Mouse (Mus musculus): ENCODE results near the gene Rhebl1. TPM values are rescaled to one million over a fixed set of nuclear protein-coding genes. Genes with fewer than 3 reads are reported as not detected.

Rhebl1 gene
- 14.3 to 22.0 TPM (median 18.0 TPM) in 4 replicates for total RNA-seq (2023)

DNA sequence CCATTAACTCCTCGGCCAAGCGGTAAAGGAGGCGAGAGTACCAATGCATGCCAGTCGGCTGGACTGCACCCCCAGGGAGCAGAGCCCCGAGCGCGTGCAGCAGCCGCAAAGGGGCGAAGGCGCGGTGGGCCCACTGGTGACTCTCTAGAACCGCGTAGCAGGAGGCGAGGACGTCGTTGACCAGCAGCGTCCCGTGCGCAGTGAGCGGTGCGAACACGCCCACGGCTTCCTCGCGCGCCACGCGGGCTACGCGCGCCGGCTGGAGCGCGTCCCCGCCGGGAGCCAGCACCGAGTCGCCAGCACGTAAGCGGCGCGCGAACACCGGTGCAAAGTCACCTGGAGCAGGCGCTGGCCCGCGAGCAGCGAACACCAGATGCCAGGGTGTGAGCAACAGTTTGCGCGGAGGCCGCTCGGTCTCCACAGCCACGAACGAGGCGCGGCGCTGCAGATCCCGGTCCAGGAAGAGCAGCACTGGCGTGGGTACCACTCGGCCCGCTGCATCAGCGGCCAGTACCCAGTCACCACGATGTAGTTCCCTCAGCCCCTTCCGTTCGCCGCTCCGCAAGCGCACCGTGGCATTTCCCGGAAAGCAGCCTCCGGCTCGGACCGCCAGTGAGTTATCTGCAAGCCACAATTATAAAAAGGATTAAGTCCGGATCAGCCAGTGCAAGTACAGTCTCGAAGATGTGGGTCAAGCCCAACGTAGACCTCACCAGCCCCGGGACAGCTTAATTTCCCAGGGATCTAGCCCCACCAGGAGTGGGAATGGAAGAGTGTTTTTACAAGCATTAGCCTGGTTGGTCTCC lies at the start of gene Rhebl1:
Gene Rhebl1, minus strand, starts transcription at position 601 of the 806 bp plus-strand sequence.

DNA sequence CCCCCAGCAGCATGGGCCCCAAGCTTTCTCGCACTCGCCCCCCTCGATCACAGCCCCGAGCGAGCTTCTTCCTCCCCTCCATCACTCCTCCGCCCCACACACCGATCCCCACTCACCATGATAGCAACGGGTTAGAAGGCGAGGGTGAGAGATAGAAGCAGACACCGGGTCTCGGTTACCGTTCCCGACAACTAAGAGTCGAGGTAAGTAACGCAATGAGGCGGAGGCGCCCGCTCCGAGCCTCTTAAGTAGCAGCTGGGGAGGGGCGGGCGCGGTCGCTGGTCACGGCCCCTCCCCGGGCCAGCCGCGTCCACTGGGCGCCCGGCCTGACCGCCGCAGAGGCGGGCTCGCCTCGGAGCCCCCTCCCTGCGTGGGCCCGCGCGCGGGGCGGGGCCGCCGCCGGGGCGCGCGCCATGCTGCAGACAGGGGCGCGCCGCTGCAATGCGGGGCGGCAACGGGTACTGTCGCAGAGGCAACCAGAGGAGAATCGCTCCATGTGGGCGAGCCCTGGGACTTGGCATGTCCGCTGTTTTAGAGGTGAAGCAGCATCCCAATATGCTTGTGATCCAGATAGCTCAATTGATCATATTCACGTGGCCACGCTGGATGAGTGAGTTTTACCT lies 40.0 kb upstream of the Rhebl1 start, which contains the start of gene Tuba1b:
Gene Tuba1b, minus strand, starts transcription at position 349 of the 623 bp plus-strand sequence.

DNA sequence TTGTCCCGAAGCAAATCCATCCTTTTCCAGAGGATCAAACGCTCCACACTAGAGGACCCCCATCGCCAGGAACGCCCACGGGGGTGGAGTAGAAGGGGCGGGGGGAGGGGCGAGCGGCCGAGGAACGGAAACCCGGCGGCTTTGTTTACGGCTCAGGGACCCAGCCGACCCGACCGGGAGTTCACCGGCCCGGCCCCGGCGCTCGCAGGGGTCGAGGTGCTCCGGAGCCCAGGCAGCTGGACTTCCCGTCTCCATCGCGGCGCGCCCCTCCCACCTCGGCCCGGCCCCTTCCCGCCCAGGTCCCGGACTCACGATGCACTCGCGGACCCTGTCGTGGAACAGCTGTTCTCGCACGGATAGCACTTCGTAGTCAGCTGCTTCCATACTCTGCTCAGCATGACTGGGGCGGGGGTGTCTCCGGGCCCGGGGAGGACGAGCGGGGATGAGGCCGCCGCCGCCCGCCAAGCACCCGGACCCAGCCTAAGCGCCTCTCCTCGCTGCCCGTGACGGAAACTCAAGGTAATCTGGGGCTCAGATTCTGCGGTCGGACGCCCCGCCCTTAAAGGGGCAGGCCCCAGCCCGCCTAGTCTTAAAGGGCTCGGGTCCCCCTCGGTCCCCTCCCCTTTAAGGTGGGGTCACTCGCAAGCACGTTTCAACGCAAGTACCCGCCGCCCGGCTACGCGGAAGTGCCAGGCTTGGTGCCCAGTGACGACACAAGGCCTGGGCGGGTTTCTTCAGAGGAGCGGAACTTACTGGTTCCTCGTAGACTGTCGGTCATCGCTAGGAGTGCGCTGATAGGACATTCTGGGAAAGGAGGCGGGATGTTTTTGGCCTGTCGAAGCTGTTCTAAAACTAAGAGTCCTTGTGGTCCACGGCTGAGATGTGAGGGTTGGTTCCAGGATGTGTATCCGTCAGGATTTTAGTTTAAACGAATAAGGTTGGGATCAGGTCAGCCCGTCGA lies 23.5 kb upstream of the Rhebl1 start, which contains the start of gene Lmbr1l:
Gene Lmbr1l, minus strand, starts transcription at position 694 of the 961 bp plus-strand sequence.

DNA sequence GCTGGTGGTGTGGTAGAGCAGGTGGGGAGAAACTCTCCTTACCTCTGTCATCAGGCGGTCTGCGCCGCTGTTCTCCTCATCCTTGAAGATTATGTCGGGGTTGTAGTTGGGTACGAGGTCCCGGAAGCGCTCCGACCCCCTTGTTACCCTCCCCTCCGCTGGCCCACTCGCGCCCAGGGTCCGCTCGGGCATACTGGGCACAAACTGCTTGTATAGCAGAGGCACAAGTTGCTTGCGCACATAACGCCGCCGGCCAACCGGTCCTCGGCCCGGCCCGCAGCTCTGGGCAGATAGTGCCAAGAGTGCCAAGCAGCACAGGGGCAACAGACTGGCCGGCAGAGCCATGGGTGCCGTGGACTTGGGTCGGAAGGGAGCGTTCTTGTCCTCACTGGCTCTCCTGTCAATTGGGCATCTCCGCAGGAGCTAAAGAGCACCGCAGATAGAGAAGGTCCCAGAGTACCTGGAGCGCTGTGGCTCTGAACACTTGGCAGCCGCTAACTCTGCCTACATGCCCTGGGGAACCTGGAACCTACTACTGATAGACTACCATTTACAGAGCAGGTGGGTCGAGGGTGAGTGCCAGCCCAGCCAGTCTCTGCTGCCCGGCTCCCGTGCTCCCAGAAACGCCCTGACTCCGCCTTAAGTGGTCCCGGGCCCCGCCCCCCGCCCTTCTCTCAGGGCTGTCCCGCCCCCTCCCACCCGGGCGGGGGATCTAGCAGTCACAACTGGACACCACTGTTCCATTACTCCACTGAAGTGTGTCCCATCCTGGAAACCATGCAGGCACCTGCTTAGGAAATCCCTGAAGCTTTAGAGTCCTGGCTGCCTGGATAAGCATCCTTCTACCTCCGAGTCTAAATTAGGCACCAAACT lies 3.8 kb upstream of the Rhebl1 start, which contains the start of gene Dhh:
Gene Dhh, minus strand, starts transcription at position 613 of the 873 bp plus-strand sequence.

DNA sequence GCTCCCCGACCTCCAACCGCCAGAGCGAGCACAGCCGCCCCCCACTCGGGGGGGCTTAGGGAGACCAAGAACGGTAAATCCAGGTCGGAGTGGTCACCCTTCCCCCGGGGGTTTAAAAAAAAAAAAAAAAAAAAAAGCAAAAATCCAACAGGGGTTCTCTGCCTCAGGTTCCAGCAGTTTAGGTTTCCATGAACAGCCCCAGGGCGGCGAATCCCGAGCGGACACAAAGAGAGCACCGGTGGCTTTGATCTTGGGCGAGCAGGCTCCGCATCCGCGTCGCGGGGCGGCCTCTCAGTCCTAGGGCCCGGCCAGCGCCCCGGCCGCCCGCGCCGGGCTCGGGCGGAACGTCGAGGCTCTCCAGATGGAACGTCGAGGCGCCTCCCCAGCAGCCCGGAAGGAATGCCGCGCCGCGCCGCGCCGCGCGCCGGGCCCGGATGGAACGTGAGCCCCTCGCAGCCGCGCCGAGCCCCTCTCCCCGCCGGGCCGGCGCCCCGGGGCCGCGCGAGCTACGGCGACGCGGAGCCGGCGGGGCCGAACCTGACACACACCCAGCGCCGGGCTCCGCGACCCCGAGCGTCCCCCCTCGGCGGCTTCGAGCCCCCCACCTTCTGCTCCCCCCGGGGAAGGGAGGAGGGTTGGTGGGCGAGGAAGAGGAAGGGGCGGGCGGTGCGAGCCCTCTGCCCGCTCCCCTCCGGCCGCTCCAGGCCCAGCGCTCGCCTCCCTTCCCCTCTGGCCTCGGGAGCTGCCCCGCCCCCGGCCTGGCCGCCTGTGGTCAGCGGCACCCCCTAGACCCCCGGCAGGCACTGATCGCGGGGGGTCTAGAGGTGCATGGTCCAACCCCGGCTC lies 23.0 kb downstream of the Rhebl1 start, which contains the start of gene Kmt2d:
Gene Kmt2d, minus strand, starts transcription at position 135 of the 846 bp plus-strand sequence.

DNA sequence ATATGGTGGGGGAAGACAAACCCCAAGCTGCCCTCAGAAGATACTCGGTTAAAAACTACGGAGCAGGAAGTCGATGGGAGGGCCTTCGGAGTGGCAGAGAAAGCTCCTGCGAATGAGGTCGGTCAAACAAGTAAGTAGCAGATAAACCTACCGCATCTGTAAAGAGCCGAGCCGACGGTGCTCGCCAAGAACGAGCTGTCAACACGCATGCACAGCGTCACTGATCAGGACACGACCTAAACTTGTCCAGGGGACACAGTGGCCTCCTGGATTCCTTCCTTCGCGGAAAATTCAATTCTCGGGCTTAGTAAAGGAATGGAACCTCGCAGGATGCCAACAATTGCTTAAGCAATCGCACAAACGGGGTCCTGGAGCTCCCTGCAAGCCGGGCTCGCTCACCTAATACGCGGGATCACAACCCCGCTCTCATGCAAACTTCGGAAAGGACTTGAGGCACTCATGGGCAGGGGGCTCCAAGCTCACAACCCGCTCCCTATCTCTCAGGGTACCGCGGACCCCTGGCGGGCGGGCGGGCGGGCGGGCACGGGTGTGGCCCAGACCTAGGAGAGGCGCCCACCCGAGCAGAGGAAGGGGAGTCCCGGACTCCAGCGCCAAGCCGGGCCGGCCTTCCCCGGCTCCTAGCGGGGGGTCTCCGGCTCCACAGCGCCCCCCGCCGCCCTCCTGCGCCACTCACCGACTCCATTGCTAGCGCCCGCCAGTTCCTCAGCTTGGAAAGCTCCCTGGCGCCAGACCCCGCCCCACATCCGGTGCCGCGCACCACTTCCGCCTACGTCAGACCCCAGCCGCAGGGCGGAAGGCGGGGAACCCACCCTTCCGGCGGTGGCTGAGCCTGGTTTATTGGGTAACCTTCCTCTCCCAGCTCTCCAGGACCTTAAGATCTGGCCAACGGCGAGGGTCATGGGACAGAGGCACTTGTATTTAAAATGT lies 63.3 kb downstream of the Rhebl1 start, which contains the start of gene Prkag1:
Gene Prkag1, minus strand, starts transcription at position 786 of the 948 bp plus-strand sequence.

Other genes starting within 250 kb of the Rhebl1 start
- 129 to 153 TPM (median 138 TPM) in 4 replicates for gene Ddx23, start 231.6 kb downstream of the Rhebl1 start, total RNA-seq (2023)
- 0.37 TPM in 1 of 4 replicates, not detected in the others for gene Rnd1, start 217.1 kb downstream of the Rhebl1 start, total RNA-seq (2023)
- not detected in 4 replicates for gene Ccdc65, start 186.3 kb downstream of the Rhebl1 start, total RNA-seq (2023)
- 11.9 to 19.8 TPM (median 16.6 TPM) in 4 replicates for gene Fkbp11, start 166.3 kb downstream of the Rhebl1 start, total RNA-seq (2023)
- 73.5 to 82.7 TPM (median 76.8 TPM) in 4 replicates for gene Arf3, start 131.3 kb downstream of the Rhebl1 start, total RNA-seq (2023)
- 1.2 to 1.7 TPM (median 1.2 TPM) in 4 replicates for gene Wnt10b, start 116.4 kb downstream of the Rhebl1 start, total RNA-seq (2023)
- gene Wnt1, start 104.7 kb downstream of the Rhebl1 start, total RNA-seq (2023) = not detected in 4 replicates
- 0.30 to 0.75 TPM (median 0.51 TPM) in 4 replicates for gene Ddn, start 85.0 kb downstream of the Rhebl1 start, total RNA-seq (2023)
- 76.4 to 85.2 TPM (median 81.4 TPM) in 4 replicates for gene Prkag1, start 63.0 kb downstream of the Rhebl1 start, total RNA-seq (2023)
- 186 to 196 TPM (median 194 TPM) in 4 replicates for gene Kmt2d, start 23.3 kb downstream of the Rhebl1 start, total RNA-seq (2023)
- gene Dhh, start 4.0 kb upstream of the Rhebl1 start, total RNA-seq (2023) = not detected in 4 replicates
- 238 to 253 TPM (median 250 TPM) in 4 replicates for gene Lmbr1l, start 23.7 kb upstream of the Rhebl1 start, total RNA-seq (2023)
- gene Tuba1b, start 40.0 kb upstream of the Rhebl1 start, total RNA-seq (2023) = 132 to 163 TPM (median 139 TPM) in 4 replicates
- not detected in 4 replicates for gene Gm49450, start 59.0 kb upstream of the Rhebl1 start, total RNA-seq (2023)
- 142 to 160 TPM (median 148 TPM) in 4 replicates for gene Tuba1a, start 59.2 kb upstream of the Rhebl1 start, total RNA-seq (2023)
- 75.1 to 81.7 TPM (median 78.6 TPM) in 4 replicates for gene Tuba1c, start 135.4 kb upstream of the Rhebl1 start, total RNA-seq (2023)
- gene Prph, start 160.6 kb upstream of the Rhebl1 start, total RNA-seq (2023) = not detected in 4 replicates
- gene Troap, start 180.0 kb upstream of the Rhebl1 start, total RNA-seq (2023) = 0.39 to 3.2 TPM (median 0.72 TPM) in 3 of 4 replicates, not detected in the other
- not detected in 4 replicates for gene C1ql4, start 193.3 kb upstream of the Rhebl1 start, total RNA-seq (2023)
- gene Dnajc22, start 198.6 kb upstream of the Rhebl1 start, total RNA-seq (2023) = not detected in 4 replicates
- gene Spats2, start 231.4 kb upstream of the Rhebl1 start, total RNA-seq (2023) = not detected in 4 replicates

All from B cell, adult 62 days (primary cell).